ENCODE assay signal across 9 mouse cellular contexts in the genomic region with DNA sequence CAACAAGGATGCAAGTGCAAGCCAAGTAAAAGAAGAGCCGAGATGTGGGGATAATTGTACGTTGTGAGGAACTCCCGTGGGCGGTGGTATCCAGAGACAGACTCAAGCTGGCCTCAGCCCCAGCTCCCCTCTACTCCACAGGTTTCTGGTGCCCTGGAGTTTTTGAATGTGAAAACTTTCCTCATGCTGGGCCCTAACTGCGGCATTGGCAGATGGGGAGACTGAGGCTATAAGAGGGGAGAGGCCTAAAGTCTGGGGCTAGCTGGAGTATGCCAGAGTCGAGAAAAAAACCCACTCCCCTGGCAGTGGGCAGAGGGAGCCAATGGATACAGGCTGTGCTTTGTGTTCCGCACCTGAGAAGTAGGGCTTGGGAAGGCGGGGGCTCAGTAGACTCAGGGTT. TPM values are rescaled to one million over a fixed set of nuclear protein-coding genes. Genes with fewer than 3 reads are reported as not detected.
A peak's percentile ranks its signal among the peaks of the same experiment; 100 is the strongest.
DNase-seq lines count a peak whose midpoint lies in the region; ATAC-seq lines count a peak whose summit lies in the region.
"Had no signal": no experiment of that assay in that cellular context is flagged by ENCODE, and none has a peak within 500 bp of the region (broad histone marks: within the 10 kb centered on the region; RNA-seq: fewer than 3 reads in every experiment).

No protein-coding gene starts in this region.

- no peaks in the 10 kb centered on the region for H3K9me3 ChIP-seq in lung, embryonic 15.5 days
- H3K9me3 ChIP-seq in limb, embryonic 15.5 days, result no peaks in the 10 kb centered on the region
- H3K9me3 ChIP-seq in neural tube, embryonic 15.5 days (replicated peaks), result no peaks in the 10 kb centered on the region

- ATAC-seq in lung, embryonic 15.5 days (ENCODE audit: borderline replicate concordance, extremely low read depth, low FRiP score, low TSS enrichment), result no peak
- ATAC-seq in limb, embryonic 15.5 days (ENCODE audit: insufficient number of reproducible peaks, low FRiP score, low TSS enrichment, low read depth), result no peak
- ATAC-seq in neural tube, embryonic 15.5 days (ENCODE audit: low FRiP score), result no peak

- H3K4me2 ChIP-seq in lung, embryonic 15.5 days, result peak overlapping the region; percentile 95; the same call in 1 of the 2 replicates
- peak overlapping the region; percentile 96; the same call in 1 of the 2 replicates for H3K4me2 ChIP-seq in limb, embryonic 15.5 days
- peak overlapping the region; percentile 99 for H3K4me2 ChIP-seq in neural tube, embryonic 15.5 days

- H3K4me1 ChIP-seq in lung, embryonic 15.5 days, result peaks cover 28% of the 10 kb centered on the region
- H3K4me1 ChIP-seq in limb, embryonic 15.5 days, result peaks cover 42% of the 10 kb centered on the region
- peaks cover 42% of the 10 kb centered on the region for H3K4me1 ChIP-seq in neural tube, embryonic 15.5 days

- peaks cover 13% of the 10 kb centered on the region for H3K36me3 ChIP-seq in lung, embryonic 15.5 days
- H3K36me3 ChIP-seq in limb, embryonic 15.5 days, result peaks cover 24% of the 10 kb centered on the region
- peaks cover 16% of the 10 kb centered on the region for H3K36me3 ChIP-seq in neural tube, embryonic 15.5 days

- no peak overlapping the region for H3K4me3 ChIP-seq in lung, embryonic 15.5 days
- H3K4me3 ChIP-seq in limb, embryonic 15.5 days, result no peak overlapping the region
- no peak overlapping the region for H3K4me3 ChIP-seq in neural tube, embryonic 15.5 days (replicated peaks)

- no peak overlapping the region for H3K9ac ChIP-seq in lung, embryonic 15.5 days
- H3K9ac ChIP-seq in limb, embryonic 15.5 days, result no peak overlapping the region
- H3K9ac ChIP-seq in neural tube, embryonic 15.5 days (replicated peaks), result no peak overlapping the region

- H3K27ac ChIP-seq in lung, embryonic 15.5 days, result no peak overlapping the region
- peak overlapping the region; percentile 94; the same call in 1 of the 2 replicates for H3K27ac ChIP-seq in limb, embryonic 15.5 days
- H3K27ac ChIP-seq in neural tube, embryonic 15.5 days (replicated peaks), result peak overlapping the region; percentile 77

- WGBS in lung, embryonic 15.5 days, result 75% methylated on average over 8 of the region's 8 CpGs
- 76% methylated on average over 8 of the region's 8 CpGs for WGBS in limb, embryonic 15.5 days
- 87% methylated on average over 8 of the region's 8 CpGs for WGBS in neural tube, embryonic 15.5 days

- DNase-seq in cerebellum, adult 9-11 months, result peak; percentile 63
- no peak for DNase-seq in cerebellum, adult 8-10 months
- DNase-seq in lung, postnatal 10 days, result no peak
- DNase-seq in urinary bladder, postnatal 14 days (ENCODE audit: low spot score), result no peak
- DNase-seq in layer of hippocampus, postnatal 25 days (ENCODE audit: extremely low spot score in 1 of 2, low spot score in 1 of 2), result no peak
- DNase-seq: cerebellum, adult 11 months had no signal

- no peaks in the 10 kb centered on the region for H3K27me3 ChIP-seq in lung, embryonic 15.5 days
- H3K27me3 ChIP-seq in limb, embryonic 15.5 days, result no peaks in the 10 kb centered on the region
- no peaks in the 10 kb centered on the region for H3K27me3 ChIP-seq in neural tube, embryonic 15.5 days (replicated peaks)

RNA-seq across cellular contexts. Expression of a gene that starts 1.6 kb away (rescaled TPM):
- 4.0 and 5.5 TPM in 2 replicates for polyA plus RNA-seq in lung, embryonic 15.5 days (2015; fragmentation: Nextera tagmentation; extraction: Ambion mirVana)
- polyA plus RNA-seq in limb, embryonic 15.5 days (2015; fragmentation: Nextera tagmentation; extraction: Ambion mirVana), result 3.7 and 6.4 TPM in 2 replicates
- 11.8 and 15.6 TPM in 2 replicates for polyA plus RNA-seq in neural tube, embryonic 15.5 days (2015; fragmentation: Nextera tagmentation; extraction: Ambion mirVana)
- total RNA-seq in layer of hippocampus, postnatal 25 days (2021), result 10 to 100 TPM; 29.0 to 37.5 TPM

RNA-seq across cellular contexts. Expression of a gene that starts 1.7 kb away (rescaled TPM):
- 162 and 177 TPM in 2 replicates for polyA plus RNA-seq in lung, embryonic 15.5 days (2015; fragmentation: Nextera tagmentation; extraction: Ambion mirVana)
- 168 and 176 TPM in 2 replicates for polyA plus RNA-seq in limb, embryonic 15.5 days (2015; fragmentation: Nextera tagmentation; extraction: Ambion mirVana)
- 190 and 209 TPM in 2 replicates for polyA plus RNA-seq in neural tube, embryonic 15.5 days (2015; fragmentation: Nextera tagmentation; extraction: Ambion mirVana)
- 100 to 1,000 TPM; 159 to 174 TPM for total RNA-seq in layer of hippocampus, postnatal 25 days (2021)

RNA-seq across cellular contexts. Expression of a gene that starts 2.1 kb away (rescaled TPM):
- polyA plus RNA-seq in lung, embryonic 15.5 days (2015; fragmentation: Nextera tagmentation; extraction: Ambion mirVana), result 2.9 and 3.7 TPM in 2 replicates
- polyA plus RNA-seq in limb, embryonic 15.5 days (2015; fragmentation: Nextera tagmentation; extraction: Ambion mirVana), result 3.2 and 4.2 TPM in 2 replicates
- polyA plus RNA-seq in neural tube, embryonic 15.5 days (2015; fragmentation: Nextera tagmentation; extraction: Ambion mirVana), result 4.3 TPM in 2 replicates
- under 1 TPM; 0.27 to 0.28 TPM for total RNA-seq in layer of hippocampus, postnatal 25 days (2021)

RNA-seq across cellular contexts. Expression of a gene that starts 16.6 kb away (rescaled TPM):
- polyA plus RNA-seq in lung, embryonic 15.5 days (2015; fragmentation: Nextera tagmentation; extraction: Ambion mirVana), result 0.59 and 0.61 TPM in 2 replicates
- 2.9 and 3.7 TPM in 2 replicates for polyA plus RNA-seq in limb, embryonic 15.5 days (2015; fragmentation: Nextera tagmentation; extraction: Ambion mirVana)
- polyA plus RNA-seq in neural tube, embryonic 15.5 days (2015; fragmentation: Nextera tagmentation; extraction: Ambion mirVana), result 5.3 and 6.0 TPM in 2 replicates
- total RNA-seq in layer of hippocampus, postnatal 25 days (2021), result 1 to 10 TPM in 1 of 2 experiments, under 1 TPM in 1; 0.89 to 1.3 TPM
